Mouse (Mus musculus) limb, embryonic 12.5 days (tissue): ENCODE data around the gene Mst1. TPM values are rescaled to one million over a fixed set of nuclear protein-coding genes. Genes with fewer than 3 reads are reported as not detected.

ENCODE experiments used
- ATAC-seq: fragments of 200-750 bp; cut with Nextera tagmentation; 2 replicates; pipeline ENCODE4 v1.8.0; 2017; ENCODE audit warnings: low read depth, moderate TSS enrichment; ENCODE audit not compliant: insufficient number of reproducible peaks, insufficient read depth, low FRiP score, low TSS enrichment
- H3K27ac ChIP-seq: fragments of 300-500 bp; sonication (generic); 2 replicates; pipeline ENCODE4 v1.5.1; 2016; ENCODE audit warnings: mild to moderate bottlenecking, moderate library complexity
- H3K27me3 ChIP-seq: fragments of 300-500 bp; sonication (generic); 2 replicates; pipeline ENCODE4 v1.6.1; 2016; ENCODE audit warnings: mild to moderate bottlenecking, moderate library complexity
- H3K36me3 ChIP-seq: fragments of 300-500 bp; sonication (generic); 2 replicates; pipeline ENCODE4 v1.6.1; 2016; ENCODE audit warnings: mild to moderate bottlenecking, moderate library complexity
- H3K4me1 ChIP-seq: fragments of 300-500 bp; sonication (generic); replicated peaks from 2 replicates; pipeline ENCODE4 v1.6.1; 2016
- H3K4me2 ChIP-seq: fragments of 300-500 bp; sonication (generic); 2 replicates; pipeline ENCODE4 v1.6.1; 2016; ENCODE audit warnings: mild to moderate bottlenecking, moderate library complexity
- H3K4me3 ChIP-seq: fragments of 300-500 bp; sonication (generic); replicated peaks from 2 replicates; pipeline ENCODE4 v1.5.1; 2016; ENCODE audit warnings: mild to moderate bottlenecking
- H3K9ac ChIP-seq: fragments of 300-500 bp; sonication (generic); replicated peaks from 2 replicates; pipeline ENCODE4 v1.6.1; 2016; ENCODE audit warnings: mild to moderate bottlenecking, moderate library complexity
- H3K9me3 ChIP-seq: fragments of 300-500 bp; sonication (generic); 2 replicates; pipeline ENCODE4 v1.6.1; 2016; ENCODE audit warnings: mild to moderate bottlenecking, moderate library complexity
- WGBS: fragments of 180-500 bp; shearing (Covaris S2); methylation state at CpG from one replicate; pipeline ENCODE4 v1.1.7; 2016; 5-methylcytosine and 5-hydroxymethylcytosine counted together
- polyA plus RNA-seq: library from polyadenylated mRNA; unstranded; fragments of >200 nt; fragmentation: Nextera tagmentation; extraction: Ambion mirVana; gene quantifications from 2 replicates; pipeline ENCODE4 v1.2.1, GENCODE M21; 2016

Mst1 gene
- polyA plus RNA-seq, 1 experiment from 2014 or later: 0.18 TPM

GRCm38 (mm10) chr9:108058291-108058690, 21.9 kb upstream of the Mst1 start:
- H3K4me1 ChIP-seq: peaks cover 2% of the 10 kb centered on the region
- no peak for ATAC-seq
- WGBS: 92% methylated on average over 9 of the region's 9 CpGs

GRCm38 (mm10) chr9:108062142-108062541, 18.1 kb upstream of the Mst1 start:
- peaks cover 84% of the 10 kb centered on the region for H3K36me3 ChIP-seq
- no peak overlapping the region for H3K4me2 ChIP-seq
- WGBS: 88% methylated on average over 3 of the region's 3 CpGs
- H3K4me3 ChIP-seq: no peak overlapping the region
- no peaks in the 10 kb centered on the region for H3K4me1 ChIP-seq
- H3K9ac ChIP-seq: no peak overlapping the region
- no peaks in the 10 kb centered on the region for H3K27me3 ChIP-seq
- no peak for ATAC-seq
- H3K27ac ChIP-seq: no peak overlapping the region
- no peaks in the 10 kb centered on the region for H3K9me3 ChIP-seq

More at GRCm38 (mm10) chr9:108058291-108058690, 21.9 kb upstream of the Mst1 start:
- Histone ChIP-seq H3K27ac (no peak overlapping the region), H3K27me3 (no peaks in the 10 kb centered on the region), H3K4me3 (no peak overlapping the region), H3K4me2 (no peak overlapping the region), H3K9me3 (no peaks in the 10 kb centered on the region), H3K36me3 (peaks cover 94% of the 10 kb centered on the region), H3K9ac (no peak overlapping the region)

- H3K9me3 ChIP-seq: no peaks in the 10 kb centered on the region
- H3K36me3 ChIP-seq: peaks cover 71% of the 10 kb centered on the region
- no peak overlapping the region for H3K27ac ChIP-seq
- ATAC-seq: no peak
- no peak overlapping the region for H3K9ac ChIP-seq
- H3K27me3 ChIP-seq: no peaks in the 10 kb centered on the region
- WGBS: 89% methylated on average over 12 of the region's 12 CpGs
- no peak overlapping the region for H3K4me3 ChIP-seq
- H3K4me2 ChIP-seq: no peak overlapping the region
- H3K4me1 ChIP-seq: no peaks in the 10 kb centered on the region
These were observed 16.9 kb upstream of the Mst1 start for GRCm38 (mm10) chr9:108063361-108063760.

- no peaks in the 10 kb centered on the region for H3K9me3 ChIP-seq
- no peak overlapping the region for H3K9ac ChIP-seq
- 51% methylated on average over 5 of the region's 5 CpGs for WGBS
- H3K36me3 ChIP-seq: peaks cover 66% of the 10 kb centered on the region
- H3K4me1 ChIP-seq: no peaks in the 10 kb centered on the region
- no peak overlapping the region for H3K27ac ChIP-seq
- no peak for ATAC-seq
- no peak overlapping the region for H3K4me2 ChIP-seq
- H3K27me3 ChIP-seq: no peaks in the 10 kb centered on the region
- no peak overlapping the region for H3K4me3 ChIP-seq
These were observed 14.7 kb upstream of the Mst1 start for GRCm38 (mm10) chr9:108065491-108066011.

DNA sequence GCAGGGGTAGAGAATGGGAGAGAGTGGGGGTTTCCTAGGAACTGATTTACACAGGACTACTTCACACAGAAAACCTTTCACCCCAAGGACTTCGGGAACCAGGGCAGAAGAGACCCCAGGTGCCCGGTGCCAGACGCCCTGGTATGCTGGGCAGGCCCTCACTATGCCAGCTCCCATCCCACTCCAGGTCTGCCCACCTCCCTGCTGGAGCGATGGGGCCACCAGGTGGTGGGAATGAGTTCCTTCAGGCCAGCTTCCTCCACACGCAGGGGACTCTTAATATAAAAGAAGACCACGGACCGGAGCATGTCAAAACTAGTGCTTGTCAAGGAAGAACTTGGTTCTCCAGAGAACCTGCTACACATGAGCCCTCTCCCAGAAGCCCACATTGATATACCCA, 13.0 kb upstream of the Mst1 start:
- Histone ChIP-seq H3K36me3 (peaks cover 66% of the 10 kb centered on the region), H3K4me2 (no peak overlapping the region), H3K27ac (no peak overlapping the region), H3K4me3 (no peak overlapping the region), H3K27me3 (no peaks in the 10 kb centered on the region), H3K9ac (no peak overlapping the region), H3K9me3 (no peaks in the 10 kb centered on the region), H3K4me1 (no peaks in the 10 kb centered on the region)
- no peak for ATAC-seq
- 82% methylated on average over 7 of the region's 7 CpGs for WGBS

DNA sequence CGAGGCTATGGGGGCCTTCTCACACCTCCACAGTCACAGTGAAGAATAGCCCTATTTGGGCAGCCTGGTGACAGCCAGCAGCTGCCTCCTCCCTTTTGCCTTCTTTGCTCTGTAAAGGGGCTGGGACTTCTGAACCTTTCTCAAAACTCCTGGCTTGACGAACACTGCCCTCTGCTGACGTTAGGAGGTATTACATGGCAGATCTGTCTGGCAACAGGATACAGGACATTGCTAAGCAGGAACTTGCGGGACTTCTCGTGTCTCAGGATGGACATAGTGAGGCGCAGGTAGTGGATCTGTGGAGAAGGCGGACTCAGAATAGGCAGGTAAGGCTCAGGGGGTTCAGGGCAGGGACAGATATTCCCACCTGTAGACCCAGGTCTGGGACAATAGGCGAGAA, 12.3 kb upstream of the Mst1 start:
- WGBS: 20% methylated on average over 8 of the region's 8 CpGs
- ATAC-seq: peak; percentile 43; the same call in 1 of the 2 replicates
- H3K27ac ChIP-seq: no peak overlapping the region
- H3K9me3 ChIP-seq: no peaks in the 10 kb centered on the region
- no peaks in the 10 kb centered on the region for H3K4me1 ChIP-seq
- H3K9ac ChIP-seq: no peak overlapping the region
- no peaks in the 10 kb centered on the region for H3K27me3 ChIP-seq
- H3K4me3 ChIP-seq: no peak overlapping the region
- no peak overlapping the region for H3K4me2 ChIP-seq
- peaks cover 63% of the 10 kb centered on the region for H3K36me3 ChIP-seq

DNA sequence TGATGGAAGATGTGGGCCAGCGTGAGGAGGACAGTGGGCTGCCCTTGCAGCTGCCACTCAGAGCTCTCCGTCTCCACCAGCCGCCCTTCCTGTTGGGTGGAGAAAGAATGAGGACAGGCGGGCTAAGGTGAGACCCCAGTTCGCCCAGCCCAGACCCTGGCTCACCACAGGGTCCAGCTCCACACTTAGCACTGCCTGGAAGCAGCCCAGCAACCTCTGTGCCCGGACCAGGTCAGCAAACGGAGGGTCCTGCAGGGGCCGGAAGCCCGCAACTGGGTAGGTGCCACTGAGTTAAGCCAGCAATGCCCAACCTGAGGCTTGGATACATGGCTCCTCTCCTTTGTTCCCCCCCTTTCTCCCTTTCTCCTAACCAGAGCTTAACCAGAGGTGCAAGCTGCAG, 11.2 kb upstream of the Mst1 start:
- Histone ChIP-seq H3K9me3 (no peaks in the 10 kb centered on the region), H3K4me3 (no peak overlapping the region), H3K36me3 (peaks cover 61% of the 10 kb centered on the region), H3K4me2 (no peak overlapping the region), H3K4me1 (no peaks in the 10 kb centered on the region), H3K9ac (no peak overlapping the region), H3K27me3 (no peaks in the 10 kb centered on the region), H3K27ac (no peak overlapping the region)
- no peak for ATAC-seq
- 90% methylated on average over 9 of the region's 9 CpGs for WGBS

DNA sequence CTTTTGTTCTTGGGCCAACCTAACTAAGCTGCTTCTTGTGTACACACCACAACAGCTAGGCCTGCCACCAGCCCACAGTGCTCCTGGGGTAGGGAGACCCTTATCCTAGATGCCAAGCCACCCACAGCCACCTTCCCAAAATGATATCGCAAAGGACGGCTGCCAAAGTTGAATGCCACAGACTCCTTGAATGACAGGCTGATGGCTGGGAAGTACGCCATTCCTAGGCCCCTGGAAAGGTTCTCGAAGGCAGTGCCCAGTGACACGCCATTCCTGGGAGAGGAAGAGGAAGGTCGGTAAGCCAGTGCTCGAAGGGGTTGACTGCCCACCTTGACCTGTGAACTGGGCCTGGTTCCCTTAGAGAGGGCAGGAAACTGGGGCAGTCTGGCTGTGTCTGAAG, 10.7 kb upstream of the Mst1 start:
- Histone ChIP-seq H3K4me3 (no peak overlapping the region), H3K9ac (no peak overlapping the region), H3K36me3 (peaks cover 56% of the 10 kb centered on the region), H3K27ac (no peak overlapping the region), H3K4me2 (no peak overlapping the region), H3K27me3 (no peaks in the 10 kb centered on the region), H3K9me3 (no peaks in the 10 kb centered on the region), H3K4me1 (no peaks in the 10 kb centered on the region)
- ATAC-seq: no peak
- WGBS: 90% methylated on average over 7 of the region's 7 CpGs

- Histone ChIP-seq H3K4me2 (no peak overlapping the region), H3K4me3 (no peak overlapping the region), H3K27me3 (no peaks in the 10 kb centered on the region), H3K9me3 (no peaks in the 10 kb centered on the region), H3K9ac (no peak overlapping the region), H3K27ac (no peak overlapping the region), H3K36me3 (peaks cover 48% of the 10 kb centered on the region), H3K4me1 (no peaks in the 10 kb centered on the region)
- no peak for ATAC-seq
- 90% methylated on average over 4 of the region's 4 CpGs for WGBS
These were observed 8.4 kb upstream of the Mst1 start for GRCm38 (mm10) chr9:108071801-108072200.

DNA sequence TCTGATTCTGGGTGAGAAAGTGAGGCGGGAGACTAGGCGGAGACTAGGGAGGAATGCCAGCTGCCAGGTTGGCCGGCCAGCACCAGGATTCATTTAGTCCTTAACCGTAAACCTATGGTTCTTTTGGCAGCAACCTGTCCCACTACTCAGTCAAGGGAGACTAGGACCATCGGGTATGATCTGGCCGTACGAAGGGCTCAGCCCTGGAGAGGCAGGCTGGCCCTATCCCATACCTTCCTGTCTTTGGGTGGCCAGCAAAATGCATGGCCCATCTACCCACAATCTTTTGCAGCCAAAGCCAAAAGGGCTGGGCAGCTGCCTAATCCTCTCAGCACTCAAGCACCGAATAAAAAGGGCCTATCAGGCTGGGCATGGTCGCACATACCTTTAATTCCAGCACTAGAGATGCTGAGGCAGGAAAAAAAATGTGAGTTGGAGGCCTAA, 7.7 kb upstream of the Mst1 start:
- no peak overlapping the region for H3K4me3 ChIP-seq
- no peak for ATAC-seq
- H3K9me3 ChIP-seq: no peaks in the 10 kb centered on the region
- 63% methylated on average over 9 of the region's 9 CpGs for WGBS
- H3K4me2 ChIP-seq: no peak overlapping the region
- no peaks in the 10 kb centered on the region for H3K27me3 ChIP-seq
- H3K9ac ChIP-seq: no peak overlapping the region
- 0 out of 2 replicates have a peak overlapping the region, but pooled peaks have one; percentile 0 for H3K27ac ChIP-seq
- H3K36me3 ChIP-seq: peaks cover 47% of the 10 kb centered on the region
- H3K4me1 ChIP-seq: no peaks in the 10 kb centered on the region

DNA sequence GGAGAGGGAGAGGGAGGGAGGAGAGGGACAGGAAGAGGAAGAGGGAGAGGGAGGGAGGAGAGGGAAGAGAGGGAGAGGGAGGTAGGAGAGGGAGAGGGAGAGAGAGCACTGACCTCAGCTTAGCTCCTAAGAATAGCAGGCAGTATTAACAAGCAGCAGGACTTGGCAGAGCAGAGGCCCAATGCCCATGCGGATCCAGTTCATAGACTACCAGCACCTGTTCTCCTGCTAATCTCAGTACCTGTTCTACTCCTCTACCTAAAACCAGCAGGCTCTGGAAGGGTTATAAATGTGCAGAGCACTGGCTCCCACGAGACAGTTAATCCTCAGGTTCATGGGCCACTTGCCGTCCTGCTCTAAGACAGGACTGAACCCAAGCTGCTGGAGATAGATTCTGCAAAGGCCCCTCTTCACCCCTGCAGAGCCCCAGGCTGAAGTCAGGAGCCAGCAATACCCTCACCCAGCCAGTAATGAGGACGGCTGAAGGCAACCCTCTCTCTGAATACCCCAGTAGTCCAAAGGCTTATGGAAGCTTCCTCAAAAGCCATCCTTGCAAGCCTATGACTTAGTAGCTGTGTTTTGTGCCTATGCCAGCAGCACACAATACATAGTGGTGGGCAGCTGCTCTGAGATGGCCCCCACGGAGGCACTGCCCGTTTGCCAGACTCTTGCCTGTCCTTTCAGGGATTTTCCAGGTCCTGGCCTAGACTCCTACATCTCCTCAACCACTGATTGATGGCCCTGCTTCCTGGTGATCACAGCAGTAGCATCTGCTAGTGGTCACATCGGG, 6.9 kb upstream of the Mst1 start:
- Histone ChIP-seq H3K27me3 (no peaks in the 10 kb centered on the region), H3K4me1 (peaks cover 8% of the 10 kb centered on the region), H3K27ac (no peak overlapping the region), H3K36me3 (peaks cover 47% of the 10 kb centered on the region), H3K9me3 (no peaks in the 10 kb centered on the region), H3K4me3 (no peak overlapping the region), H3K9ac (peak overlapping the region; percentile 42; the same call in 1 of the 2 replicates), H3K4me2 (no peak overlapping the region)
- no peak for ATAC-seq
- 61% methylated on average over 7 of the region's 7 CpGs for WGBS
